Mouse (Mus musculus) gastrocnemius, postnatal 10 days (tissue): Measurements from ENCODE around the gene Tas1r1. TPM values are rescaled to one million over a fixed set of nuclear protein-coding genes. Genes with fewer than 3 reads are reported as not detected.
A peak's percentile ranks its signal among the peaks of the same experiment; 100 is the strongest.

ENCODE experiments used
- DNase-seq: peaks from one replicate; pipeline ENCODE4 v3.0.0; 2021; ENCODE audit warnings: mixed read lengths
- total RNA-seq, 2 experiments: library from RNA; stranded (reverse); gene quantifications; 2 replicates each; pipeline ENCODE4 v1.2.3; 2021

Tas1r1 gene
- total RNA-seq, 2 experiments from 2014 or later, result 1.1 to 1.3 TPM

DNA sequence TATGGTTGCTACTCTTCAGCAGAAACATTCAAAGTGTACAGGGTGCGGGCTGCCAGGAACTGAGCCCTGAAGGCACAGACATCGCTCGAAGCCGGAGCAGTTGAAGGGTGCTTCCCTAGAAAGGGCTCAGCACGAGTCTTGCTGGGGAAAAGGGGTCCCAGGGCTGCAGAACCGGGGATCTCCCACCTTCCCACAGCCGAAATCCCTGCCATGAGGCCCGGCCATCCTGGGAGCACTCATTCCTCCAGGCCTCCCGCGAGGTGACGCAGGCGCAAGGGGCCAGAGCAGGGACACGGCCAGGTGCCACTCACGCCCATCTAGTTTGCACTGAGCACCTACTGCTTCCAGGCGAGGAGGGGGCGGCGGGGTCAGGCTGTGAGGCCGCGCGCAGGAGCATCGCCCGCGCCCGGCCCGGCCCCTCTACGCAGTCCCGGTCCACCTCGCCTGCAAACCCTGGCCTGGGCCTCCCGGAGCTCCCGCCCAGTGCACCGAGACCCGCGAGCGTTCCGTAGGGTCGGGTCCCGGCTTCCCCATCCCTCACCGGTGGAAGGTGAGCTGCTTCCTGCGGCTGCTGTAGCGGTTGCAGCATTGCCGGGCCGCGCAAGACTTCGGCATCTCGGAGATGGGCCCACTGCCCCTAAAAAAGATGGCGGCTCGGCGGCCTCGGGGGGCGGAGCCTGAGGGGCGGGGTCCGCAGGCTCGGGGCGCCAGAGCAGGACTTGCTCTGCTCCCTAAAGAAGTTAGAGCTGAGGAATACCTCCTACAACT is 49.8 kb downstream of the Tas1r1 start, which contains the start of gene Thap3:
Thap3 (minus strand) TSS at position 656 of the 768 bp plus-strand sequence.
- peak; percentile 86 for DNase-seq

DNA sequence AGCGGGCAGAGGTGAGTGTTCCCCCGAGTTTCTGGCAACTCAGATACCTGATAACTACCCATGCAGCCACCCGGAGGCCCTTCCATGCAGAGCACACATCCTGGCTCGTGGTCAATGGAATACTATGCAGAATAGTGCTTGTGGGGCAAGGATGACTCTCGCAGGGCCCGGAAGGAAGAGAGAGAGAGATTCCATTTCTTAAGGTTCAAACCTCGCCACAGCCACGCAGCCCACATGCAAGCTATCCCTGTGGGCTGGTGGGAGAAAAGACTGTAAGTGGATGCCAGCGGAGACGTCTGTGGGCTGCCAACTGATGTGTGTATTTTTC is 50.4 kb downstream of the Tas1r1 start:
- no peak for DNase-seq

DNA sequence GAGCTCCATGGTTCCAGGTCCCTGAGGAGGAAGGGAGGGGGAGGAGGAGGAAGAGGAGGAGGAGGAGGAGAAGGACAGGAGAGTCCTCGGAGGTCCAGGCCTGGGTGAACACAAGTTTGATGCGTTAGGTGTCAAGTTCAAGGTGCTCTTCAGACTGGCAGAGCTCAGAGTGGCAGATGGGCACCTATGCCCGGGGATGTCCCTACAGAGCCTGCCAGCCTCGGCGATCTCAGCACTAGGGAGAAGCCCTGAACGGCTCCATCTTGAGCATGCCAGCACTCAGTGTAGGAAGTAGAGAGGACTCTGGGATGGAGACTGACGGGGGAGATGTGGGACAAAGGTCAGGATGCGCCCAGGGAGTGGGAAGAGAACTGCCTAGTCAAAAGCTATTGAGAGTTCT is 51.7 kb downstream of the Tas1r1 start:
- DNase-seq, result no peak

DNA sequence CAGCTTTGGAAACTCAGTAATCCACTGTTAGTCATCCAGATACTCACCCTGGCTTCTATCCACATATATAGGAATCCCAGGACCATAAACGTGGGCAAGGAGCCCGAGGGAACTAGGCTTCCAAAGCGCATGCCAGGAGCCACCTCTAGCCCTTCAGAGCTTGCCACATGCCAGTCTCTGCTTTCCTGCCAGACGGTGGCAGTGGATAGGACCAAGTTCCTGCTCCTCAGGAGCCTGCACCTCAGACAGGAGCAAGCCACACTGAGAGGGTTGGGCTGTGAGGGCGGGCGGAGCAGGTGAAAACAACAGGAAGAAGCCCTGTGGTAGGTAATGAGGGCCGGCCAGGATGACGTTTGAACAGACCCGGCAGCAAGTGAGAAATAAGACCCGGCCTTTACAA is 52.5 kb downstream of the Tas1r1 start:
- no peak for DNase-seq

DNA sequence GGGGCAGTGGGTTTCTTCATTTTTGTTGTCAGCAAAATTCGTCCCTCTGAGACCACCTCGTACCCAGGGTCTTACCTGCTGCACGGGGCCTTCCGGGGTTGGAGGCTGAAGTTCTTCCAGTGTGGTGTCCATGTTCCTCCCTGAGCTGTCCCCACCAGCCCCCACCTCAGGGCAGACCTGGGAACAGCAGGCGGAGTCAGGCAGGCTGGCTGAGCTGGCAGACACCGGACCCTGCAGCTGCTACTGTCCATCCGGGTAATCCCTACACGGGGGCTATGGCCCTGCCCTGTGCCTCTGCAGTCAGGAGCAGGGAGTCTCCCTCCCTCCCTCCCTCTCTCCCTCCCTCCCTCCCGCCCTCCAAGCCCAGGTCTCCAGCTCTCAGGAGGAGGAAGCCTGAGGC is 54.8 kb downstream of the Tas1r1 start:
- DNase-seq, result peak; percentile 85

DNA sequence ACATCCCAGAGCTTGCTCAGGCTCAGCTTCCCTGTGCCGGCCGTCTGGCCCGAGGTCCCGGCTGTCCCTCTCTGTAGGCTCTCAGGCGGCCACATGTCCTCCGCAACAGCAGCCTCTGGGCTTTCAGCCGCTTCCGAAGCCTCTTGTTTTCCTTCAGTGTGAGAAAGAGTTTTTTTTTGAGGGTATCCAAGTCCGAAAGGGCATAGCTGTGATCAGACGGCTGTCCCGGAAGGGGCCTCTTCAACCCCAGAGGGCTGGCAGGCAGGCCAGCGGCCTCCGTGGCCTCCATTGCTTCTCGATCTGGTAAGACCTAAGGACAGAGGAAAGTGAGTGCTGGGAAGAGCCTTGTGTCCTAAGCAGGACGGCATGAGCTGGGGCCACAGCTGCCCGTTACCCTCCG is 55.3 kb downstream of the Tas1r1 start:
- DNase-seq, result peak; percentile 30

DNA sequence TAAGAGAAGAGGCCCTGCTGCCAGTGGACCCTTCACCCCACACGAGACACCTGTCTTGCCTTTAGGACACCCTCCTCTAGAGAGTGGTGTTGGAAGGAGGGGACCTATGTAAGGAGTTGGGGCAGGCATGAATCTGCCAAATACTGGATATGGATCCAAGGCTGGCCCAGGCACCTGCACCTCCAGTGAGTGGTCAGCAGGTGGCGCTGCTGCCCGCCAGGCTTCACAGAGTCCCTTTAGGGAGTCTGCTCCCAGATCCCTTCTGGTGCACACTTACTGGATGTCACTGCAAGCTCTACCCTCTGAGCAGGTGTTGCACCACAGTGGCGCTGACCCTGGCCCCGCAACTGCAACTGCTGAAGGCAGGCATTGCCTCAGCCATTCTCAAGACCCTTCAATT is 57.0 kb downstream of the Tas1r1 start:
- DNase-seq, result peak; percentile 81

DNA sequence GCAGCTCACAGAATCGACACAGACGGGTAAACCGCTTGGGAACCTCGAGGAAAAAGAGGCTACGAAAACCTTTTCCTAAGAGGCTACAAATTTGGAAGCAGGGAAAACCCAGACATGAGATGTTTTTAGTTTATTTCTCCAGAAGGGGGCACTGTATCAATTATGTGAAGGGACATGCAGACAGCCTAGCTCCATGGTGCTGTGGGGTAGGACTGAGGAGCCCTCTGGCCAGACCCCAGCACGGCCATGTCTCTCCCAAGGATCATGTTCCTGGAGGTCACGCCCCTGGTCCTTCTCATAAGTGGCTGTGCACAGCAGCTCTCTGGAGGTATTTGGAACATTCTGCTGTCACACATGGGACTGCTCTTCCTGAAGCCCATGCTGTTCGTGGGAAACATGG is 57.7 kb downstream of the Tas1r1 start:
- no peak for DNase-seq

Other genes with a start within 250 kb of the Tas1r1 start
- gene Camta1, start 176.7 kb downstream of the Tas1r1 start, total RNA-seq, result 10 to 100 TPM; 71.6 to 82.8 TPM
- gene Dnajc11, start 104.9 kb downstream of the Tas1r1 start, total RNA-seq, result 10 to 100 TPM; 72.1 to 72.3 TPM
- 10 to 100 TPM; 34.1 to 34.4 TPM for gene Thap3, start 49.6 kb downstream of the Tas1r1 start, total RNA-seq
- 1 to 10 TPM; 6.5 to 9.5 TPM for gene Phf13, start 42.3 kb downstream of the Tas1r1 start, total RNA-seq
- gene Klhl21, start 29.8 kb downstream of the Tas1r1 start, total RNA-seq, result 10 to 100 TPM; 28.9 to 29.3 TPM
- gene Zbtb48, start 10.9 kb downstream of the Tas1r1 start, total RNA-seq, result 1 to 10 TPM; 3.2 to 4.7 TPM
- gene Nol9, start 753 bp upstream of the Tas1r1 start, total RNA-seq, result 10 to 100 TPM in 1 of 2 experiments, 1 to 10 TPM in 1; 8.7 to 12.9 TPM
- 10 to 100 TPM; 14.7 to 22.0 TPM for gene Plekhg5, start 33.9 kb upstream of the Tas1r1 start, total RNA-seq
- 1 to 10 TPM in 1 of 2 experiments, under 1 TPM in 1; 0.82 to 2.9 TPM for gene Tnfrsf25, start 77.4 kb upstream of the Tas1r1 start, total RNA-seq
- gene Espn, start 113.8 kb upstream of the Tas1r1 start, total RNA-seq, result 1 to 10 TPM; 1.1 to 1.2 TPM
- gene Hes2, start 120.3 kb upstream of the Tas1r1 start, total RNA-seq, result not detected
- 10 to 100 TPM; 11.9 to 14.1 TPM for gene Acot7, start 139.6 kb upstream of the Tas1r1 start, total RNA-seq
- gene Gpr153, start 235.7 kb upstream of the Tas1r1 start, total RNA-seq, result 10 to 100 TPM; 25.1 to 32.2 TPM